Mouse (Mus musculus) liver, embryonic 14.5 days (tissue): ENCODE data around the gene Gm5798.
"Not testable (repeated sequence)": the region's sequence is repeated elsewhere in the genome, so short reads cannot be mapped to it uniquely, and the experiment has no call there.

Source experiments
- CTCF ChIP-seq: IDR thresholded peaks from 2 replicates; pipeline ENCODE4 v1.5.1; 2016; ENCODE audit warnings: antibody characterized with exemption, low read depth, control low read depth
- EP300 ChIP-seq: IDR thresholded peaks from 2 replicates; pipeline ENCODE4 v1.6.1; 2016; ENCODE audit warnings: antibody characterized with exemption, low read depth

GRCm38 (mm10) chr14:41348309-41348708 is at the start of gene Gm5798:
- not testable (repeated sequence) for TF ChIP-seq CTCF, EP300
